Mouse (Mus musculus) layer of hippocampus, adult 9-11 months (tissue): ENCODE data around the gene Olfr1564.
"Not testable (repeated sequence)": the region's sequence is repeated elsewhere in the genome, so short reads cannot be mapped to it uniquely, and the experiment has no call there.

Experiments
- DNase-seq: peaks from one replicate; pipeline ENCODE4 v3.0.0; 2022

Olfr1564 gene

GRCm38 (mm10) chr17:33221590-33221989, at the start of gene Olfr1564:
TSS of gene Olfr1564 (minus strand) at chr17:33221690.
- DNase-seq, result no peak

DNA sequence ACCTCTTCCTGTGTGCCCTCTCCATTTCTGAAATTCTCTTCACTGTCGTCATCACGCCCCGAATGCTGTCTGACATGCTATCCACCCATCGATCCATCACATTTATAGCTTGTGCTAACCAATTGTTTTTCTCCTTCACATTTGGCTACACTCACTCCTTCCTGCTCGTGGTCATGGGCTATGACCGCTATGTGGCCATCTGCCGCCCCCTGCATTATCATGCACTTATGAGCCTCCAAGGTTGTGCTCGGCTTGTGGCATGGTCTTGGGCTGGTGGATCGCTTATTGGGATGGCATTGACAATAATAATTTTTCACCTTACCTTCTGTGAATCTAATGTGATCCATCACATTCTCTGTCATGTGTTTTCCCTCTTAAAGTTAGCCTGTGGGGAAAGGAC, 47.4 kb upstream of the Olfr1564 start:
- DNase-seq, result no peak

DNA sequence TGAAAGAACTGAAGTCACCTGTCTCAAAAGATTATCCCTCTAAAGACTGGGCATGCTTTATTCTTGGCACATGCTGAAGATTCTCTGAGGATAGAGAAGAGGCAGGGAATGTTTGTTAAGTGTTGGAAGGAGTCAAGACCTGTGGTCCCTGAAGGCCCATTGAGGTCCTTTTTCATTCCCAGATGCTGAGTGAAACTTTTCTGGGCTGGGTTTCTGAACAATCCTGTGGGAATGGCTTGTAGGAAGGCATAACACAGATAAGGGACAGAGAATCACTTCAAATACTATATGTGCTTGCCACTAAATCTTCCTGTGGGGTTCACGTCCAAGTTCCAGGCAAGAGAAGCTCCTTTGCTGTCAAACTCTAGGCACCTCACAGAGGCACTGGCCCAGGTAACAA, 42.9 kb upstream of the Olfr1564 start, which contains the start of gene Olfr63:
Gene Olfr63, plus strand, starts transcription at position 301 of the 400 bp plus-strand sequence.
- no peak for DNase-seq

DNA sequence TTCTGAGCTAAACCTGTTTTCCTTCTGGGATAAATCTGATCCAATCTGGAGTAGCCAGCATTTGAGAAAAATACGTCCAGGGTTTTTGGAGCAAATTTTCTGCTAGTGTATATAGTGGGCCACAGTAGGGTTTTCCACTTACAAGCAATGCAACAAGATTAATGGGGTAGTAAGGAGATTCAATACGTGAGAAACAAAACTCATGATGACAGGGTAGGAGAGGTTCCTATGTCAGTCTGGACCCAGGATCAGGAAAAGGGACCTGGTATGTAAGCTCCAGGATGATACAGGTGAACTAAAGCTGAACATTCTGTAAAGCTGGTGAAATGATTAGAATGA, 33.8 kb upstream of the Olfr1564 start:
- not testable (repeated sequence) for DNase-seq

GRCm38 (mm10) chr17:33254530-33255318, 33.2 kb upstream of the Olfr1564 start, which contains the start of gene Zfp955a:
TSS of gene Zfp955a (minus strand) at chr17:33255145.
- not testable (repeated sequence) for DNase-seq

- DNase-seq, result not testable (repeated sequence)
Measured at GRCm38 (mm10) chr17:33236646-33237045, 15.2 kb upstream of the Olfr1564 start.

DNA sequence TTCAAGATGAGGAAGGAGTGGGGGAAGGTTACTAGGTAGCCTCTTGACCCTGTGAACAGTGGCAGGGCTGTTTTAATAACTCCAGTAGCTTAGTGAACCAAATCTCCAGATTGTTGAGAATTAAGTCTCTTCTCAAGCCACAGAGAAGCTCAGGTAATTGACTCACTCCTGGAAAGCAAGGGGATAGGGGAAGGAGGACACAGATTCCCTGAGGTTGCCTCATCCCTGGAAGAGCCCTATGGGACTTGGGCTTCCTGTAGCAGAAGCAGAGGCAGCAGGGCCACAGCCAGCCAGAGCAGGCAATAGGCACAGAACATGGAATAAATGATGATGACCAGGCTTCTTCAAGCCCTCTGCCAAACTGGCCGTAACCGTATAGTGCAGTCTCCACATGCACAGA, 30.5 kb downstream of the Olfr1564 start, which contains the start of gene Olfr239:
Gene Olfr239, plus strand, starts transcription at position 301 of the 400 bp plus-strand sequence.
- DNase-seq, result not testable (repeated sequence)

DNA sequence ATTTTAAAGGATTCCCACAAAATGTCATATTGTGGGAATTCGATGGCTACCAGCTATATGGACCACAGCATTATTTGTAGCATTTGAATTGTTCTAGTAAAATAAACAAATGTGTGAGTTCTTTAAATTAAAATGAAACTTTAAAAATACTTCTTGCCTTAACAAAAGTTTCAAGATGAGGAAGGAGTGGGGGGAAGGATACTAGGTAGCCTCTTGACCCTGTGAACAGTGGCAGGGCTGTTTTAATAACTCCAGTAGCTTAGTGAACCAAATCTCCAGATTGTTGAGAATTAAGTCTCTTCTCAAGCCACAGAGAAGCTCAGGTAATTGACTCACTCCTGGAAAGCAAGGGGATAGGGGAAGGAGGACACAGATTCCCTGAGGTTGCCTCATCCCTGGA, 53.3 kb downstream of the Olfr1564 start, which contains the start of gene Olfr55:
Gene Olfr55, plus strand, starts transcription at position 301 of the 400 bp plus-strand sequence.
- DNase-seq, result not testable (repeated sequence)
